Mouse (Mus musculus): Measurements from ENCODE around the gene Tomm70a. TPM values are rescaled to one million over a fixed set of nuclear protein-coding genes. Genes with fewer than 3 reads are reported as not detected.

The Tomm70a gene
- total RNA-seq, 2 experiments from 2014 or later, result 11.4 to 16.8 TPM

DNA sequence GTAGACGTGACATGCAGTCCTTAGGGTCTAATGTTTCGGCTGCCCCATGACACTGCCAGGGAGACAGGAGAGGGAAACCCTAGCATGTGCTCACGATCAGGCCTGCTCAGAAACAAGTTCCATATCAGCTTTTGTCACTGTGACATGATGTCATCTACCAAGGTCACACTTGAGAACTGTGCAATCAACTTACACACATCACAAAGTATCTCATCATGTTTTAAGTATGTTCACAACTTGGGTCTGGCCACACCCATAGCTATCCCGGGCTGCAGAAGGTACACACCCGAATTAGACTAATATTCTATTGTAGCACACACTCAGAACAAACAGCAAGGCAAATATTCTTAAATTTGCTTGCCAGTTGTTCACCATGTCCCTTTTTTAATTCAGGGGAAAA lies 60.5 kb downstream of the Tomm70a start:
- ATAC-seq (replicated peaks; ENCODE audit: low FRiP score, poor library complexity, severe bottlenecking), result no peak

DNA sequence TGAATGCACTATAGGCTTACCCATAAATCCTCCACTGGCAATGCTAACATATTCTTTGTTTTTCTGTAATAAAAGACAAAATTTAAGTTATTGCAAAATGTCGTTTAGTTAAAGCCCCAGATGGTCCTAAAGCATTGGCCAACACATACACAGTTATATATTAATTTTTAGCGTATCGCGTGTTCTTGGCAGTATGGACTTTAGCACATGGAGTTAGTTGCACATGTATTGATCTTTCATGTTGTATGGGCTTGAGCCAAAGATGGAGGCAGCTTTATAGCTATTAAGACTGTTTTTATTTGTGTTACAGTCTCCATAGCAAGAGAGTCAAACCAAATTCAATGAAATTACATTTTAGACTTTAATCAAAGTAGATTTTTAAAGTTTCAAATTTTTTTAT lies 65.1 kb downstream of the Tomm70a start:
- ATAC-seq (replicated peaks; ENCODE audit: low FRiP score, poor library complexity, severe bottlenecking), result no peak

DNA sequence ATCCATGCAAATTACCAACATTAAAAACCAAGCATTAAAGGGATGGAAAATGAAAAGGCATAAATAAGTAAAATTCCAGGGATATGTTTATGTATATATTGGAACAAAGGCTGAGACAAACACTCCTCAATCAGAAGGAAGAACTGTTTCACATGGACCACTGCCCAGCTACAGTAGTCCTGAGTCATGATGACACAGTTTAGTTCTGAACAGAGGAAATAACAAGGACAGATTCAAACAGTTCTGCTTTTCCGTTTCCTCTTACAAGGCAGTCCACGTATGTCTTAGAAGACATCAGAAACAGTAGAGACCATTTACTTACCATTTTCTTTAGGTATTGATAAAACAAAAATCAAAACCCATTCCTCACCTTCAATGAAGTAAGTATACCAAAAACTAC lies 68.0 kb downstream of the Tomm70a start:
- no peak for ATAC-seq (replicated peaks; ENCODE audit: low FRiP score, poor library complexity, severe bottlenecking)

DNA sequence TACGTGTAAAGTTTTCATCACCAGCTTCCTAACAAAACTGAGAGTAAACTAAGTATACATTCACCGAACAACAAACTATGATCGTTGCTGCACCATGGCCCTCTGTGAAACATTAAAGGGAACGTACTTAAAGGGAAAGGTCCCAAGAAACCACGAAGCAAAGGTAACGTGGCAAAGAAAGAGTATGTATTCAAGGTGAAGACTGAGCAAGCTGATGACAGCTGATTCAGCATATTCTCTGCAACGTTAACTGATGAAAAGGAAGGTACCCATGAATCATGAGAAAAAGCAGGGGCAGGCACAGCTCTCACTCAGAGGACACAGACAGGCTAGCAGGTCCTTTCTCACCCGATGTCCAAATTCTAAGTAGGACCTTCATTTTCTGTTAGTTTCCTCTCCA lies 68.9 kb downstream of the Tomm70a start:
- ATAC-seq (replicated peaks; ENCODE audit: low FRiP score, poor library complexity, severe bottlenecking), result no peak

DNA sequence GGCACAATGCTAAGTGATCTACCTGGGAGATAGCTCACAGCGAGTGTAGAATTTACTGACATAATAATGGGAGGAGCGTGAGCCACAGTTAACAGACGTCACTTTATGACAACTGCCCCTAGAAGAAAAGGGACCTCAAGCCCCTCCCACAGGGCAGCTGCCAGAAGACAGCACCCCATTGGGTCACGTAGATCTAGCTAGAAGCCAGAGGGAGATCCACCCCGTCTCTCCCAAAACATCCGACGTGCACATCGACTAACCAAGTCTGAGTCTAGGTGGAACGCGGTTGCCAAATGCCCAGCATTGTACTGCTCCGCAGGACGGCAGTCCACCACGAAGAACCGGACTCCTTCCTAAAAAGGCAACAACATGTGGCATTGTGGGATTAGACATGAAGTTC lies 69.7 kb downstream of the Tomm70a start:
- no peak for ATAC-seq (replicated peaks; ENCODE audit: low FRiP score, poor library complexity, severe bottlenecking)

DNA sequence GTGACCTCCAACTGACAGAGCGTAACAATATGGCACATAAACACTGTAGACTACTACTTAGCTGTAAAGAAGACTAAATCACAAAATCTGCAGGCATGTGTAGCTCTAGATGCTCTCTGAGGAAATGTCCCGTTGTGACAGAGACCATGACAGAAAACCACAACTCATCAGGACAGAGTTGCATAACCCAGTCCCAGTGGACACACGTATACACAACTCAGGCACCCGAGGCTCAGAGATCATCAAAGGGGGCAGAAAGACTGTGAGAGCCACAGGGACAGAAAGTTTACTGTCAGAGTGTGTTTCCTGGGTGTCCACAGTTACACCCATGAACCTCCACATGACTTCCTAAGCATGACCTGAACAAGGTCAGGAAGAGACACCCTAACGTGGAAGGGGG lies 75.1 kb downstream of the Tomm70a start:
- no peak for ATAC-seq (replicated peaks; ENCODE audit: low FRiP score, poor library complexity, severe bottlenecking)

DNA sequence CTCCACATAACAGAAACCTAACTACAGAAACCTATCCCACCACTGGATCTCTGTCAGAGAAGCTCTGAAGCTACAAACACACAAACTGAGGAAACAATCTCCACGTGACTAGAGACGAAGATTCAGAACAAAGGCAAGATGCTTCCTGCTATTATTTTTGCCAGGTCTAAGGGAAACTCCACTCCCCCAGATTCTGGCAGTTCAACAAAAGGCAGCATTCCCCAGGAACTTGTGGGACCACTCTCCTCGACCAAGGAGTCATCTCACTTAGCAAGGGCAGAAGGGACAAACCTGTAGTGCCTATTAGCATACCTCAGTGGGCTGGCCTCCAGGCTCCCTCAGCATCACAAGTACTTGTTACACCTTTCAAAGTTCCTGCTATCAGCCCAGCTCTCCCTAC lies 75.8 kb downstream of the Tomm70a start:
- no peak for ATAC-seq (replicated peaks; ENCODE audit: low FRiP score, poor library complexity, severe bottlenecking)

Other genes with a start within 250 kb of the Tomm70a start
- gene Tmem45a, start 235.5 kb upstream of the Tomm70a start, total RNA-seq (2015; ENCODE audit: low replicate concordance), result not detected in 2 replicates
- gene Tmem45a, start 235.5 kb upstream of the Tomm70a start, total RNA-seq (2017; ENCODE audit: low replicate concordance), result not detected in 2 replicates
- gene Lnp1, start 193.6 kb upstream of the Tomm70a start, total RNA-seq (2015; ENCODE audit: low replicate concordance), result not detected in 2 replicates
- not detected in 2 replicates for gene Lnp1, start 193.6 kb upstream of the Tomm70a start, total RNA-seq (2017; ENCODE audit: low replicate concordance)
- not detected in 2 replicates for gene Tmem45a2, start 50.3 kb upstream of the Tomm70a start, total RNA-seq (2015; ENCODE audit: low replicate concordance)
- not detected in 2 replicates for gene Tmem45a2, start 50.3 kb upstream of the Tomm70a start, total RNA-seq (2017; ENCODE audit: low replicate concordance)
- 10.8 and 14.7 TPM in 2 replicates for gene Nit2, start 45.6 kb downstream of the Tomm70a start, total RNA-seq (2015; ENCODE audit: low replicate concordance)
- 0.39 TPM in 1 of 2 replicates, not detected in the other for gene Nit2, start 45.6 kb downstream of the Tomm70a start, total RNA-seq (2017; ENCODE audit: low replicate concordance)
- 19.1 and 19.7 TPM in 2 replicates for gene Tbc1d23, start 109.8 kb downstream of the Tomm70a start, total RNA-seq (2015; ENCODE audit: low replicate concordance)
- 7.6 and 15.9 TPM in 2 replicates for gene Tbc1d23, start 109.8 kb downstream of the Tomm70a start, total RNA-seq (2017; ENCODE audit: low replicate concordance)
- gene Tmem30c, start 171.2 kb downstream of the Tomm70a start, total RNA-seq (2015; ENCODE audit: low replicate concordance), result not detected in 2 replicates
- gene Tmem30c, start 171.2 kb downstream of the Tomm70a start, total RNA-seq (2017; ENCODE audit: low replicate concordance), result not detected in 2 replicates
- gene Filip1l, start 231.4 kb downstream of the Tomm70a start, total RNA-seq (2015; ENCODE audit: low replicate concordance), result 13.4 and 20.2 TPM in 2 replicates
- gene Filip1l, start 231.4 kb downstream of the Tomm70a start, total RNA-seq (2017; ENCODE audit: low replicate concordance), result 6.1 and 10.1 TPM in 2 replicates